Mouse (Mus musculus): ENCODE results near the gene Gm17027.
"Not testable (repeated sequence)": the region's sequence is repeated elsewhere in the genome, so short reads cannot be mapped to it uniquely, and the experiment has no call there.

Gene Gm17027

DNA sequence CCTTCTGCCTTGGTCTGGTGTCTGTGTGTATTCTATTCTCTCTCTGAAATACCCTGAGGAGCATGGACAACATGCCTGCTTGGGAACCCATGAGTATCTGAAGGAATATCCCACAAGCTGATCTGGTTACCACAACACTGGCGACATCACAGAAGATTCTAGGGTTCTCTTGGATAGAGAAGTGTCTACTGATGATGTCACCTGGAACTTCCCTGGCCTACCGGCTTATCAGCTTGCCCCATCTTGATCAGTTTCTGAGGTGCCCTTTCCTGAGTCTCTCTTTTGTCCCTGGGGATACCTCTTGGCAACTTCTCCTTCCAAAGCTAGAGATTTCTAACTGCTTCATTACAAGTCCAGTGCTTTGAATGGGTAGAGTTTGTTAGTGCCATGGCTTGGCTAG is at the start of gene Gm17027:
Gm17027 (minus strand) TSS at position 101 of the 400 bp plus-strand sequence.
- DNase-seq (ENCODE audit: low spot score in 2 of 2): not testable (repeated sequence)

- DNase-seq (ENCODE audit: low spot score in 2 of 2): not testable (repeated sequence)
Observed at GRCm38 (mm10) chr14:42190691-42191090, 28.3 kb upstream of the Gm17027 start, which contains the start of gene Gm3573. Gm3573 (minus strand) TSS chr14:42190791.

DNA sequence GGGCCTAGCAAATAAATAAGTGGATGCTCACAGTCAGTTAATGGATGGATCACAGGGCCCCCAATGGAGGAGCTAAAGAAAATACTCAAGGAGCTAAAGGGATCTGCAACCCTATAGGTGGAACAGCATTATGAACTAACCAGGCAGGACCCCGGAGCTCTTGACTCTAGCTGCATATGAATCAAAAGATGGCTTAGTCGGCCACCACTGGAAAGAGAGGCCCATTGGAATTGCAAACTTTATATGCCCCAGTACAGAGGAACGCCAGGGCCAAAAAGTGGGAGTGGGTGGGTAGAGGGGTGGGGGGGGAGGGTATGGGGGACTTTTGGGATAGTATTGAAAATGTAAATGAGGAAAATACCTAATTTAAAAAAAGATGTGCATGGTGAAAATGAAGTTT is 21.5 kb upstream of the Gm17027 start:
- not testable (repeated sequence) for DNase-seq (ENCODE audit: low spot score in 2 of 2)

DNA sequence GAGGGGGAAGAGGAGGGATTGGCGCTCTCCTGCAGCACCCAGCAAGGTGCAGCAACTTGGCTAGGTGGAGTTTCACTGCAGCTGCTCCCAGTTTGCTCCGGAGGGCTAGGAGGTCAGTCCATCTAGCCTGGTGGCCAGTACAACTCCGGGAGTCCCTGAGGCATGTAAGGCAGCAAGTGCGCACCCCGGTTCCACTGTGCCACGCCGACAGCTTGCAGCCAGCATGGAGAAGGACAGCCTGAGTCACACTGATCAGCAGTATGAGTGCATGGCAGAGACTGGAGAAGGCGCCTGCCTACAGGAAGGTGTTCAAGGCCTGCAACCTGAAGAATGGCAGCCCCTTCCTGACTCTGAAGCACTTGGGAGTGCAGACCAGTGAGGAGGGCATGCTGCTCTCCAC is 27.9 kb downstream of the Gm17027 start:
- not testable (repeated sequence) for DNase-seq (ENCODE audit: low spot score in 2 of 2)

- DNase-seq (ENCODE audit: low spot score in 2 of 2): not testable (repeated sequence)
Observed at GRCm38 (mm10) chr14:42133806-42134205, 28.6 kb downstream of the Gm17027 start.

- not testable (repeated sequence) for DNase-seq (ENCODE audit: low spot score in 2 of 2)
Observed at GRCm38 (mm10) chr14:42117269-42117668, 45.2 kb downstream of the Gm17027 start, which contains the start of gene Gm7951. Gm7951 (minus strand) TSS chr14:42117369.

Data from left cerebral cortex, adult 9 months (tissue).